Mouse (Mus musculus) intestine, postnatal 0 days (tissue): ENCODE results near the gene Urad. TPM values are rescaled to one million over a fixed set of nuclear protein-coding genes. Genes with fewer than 3 reads are reported as not detected.
A peak's percentile ranks its signal among the peaks of the same experiment; 100 is the strongest.

Source experiments
- ATAC-seq: fragments of 200-750 bp; cut with Nextera tagmentation; 2 replicates; pipeline ENCODE4 v1.8.0; 2017; ENCODE audit warnings: mild to moderate bottlenecking, moderate TSS enrichment, moderate library complexity
- H3K27ac ChIP-seq: fragments of 300-500 bp; sonication (generic); 2 replicates; pipeline ENCODE4 v1.5.1; 2014; ENCODE audit warnings: mild to moderate bottlenecking, low read depth, low read length, moderate library complexity
- H3K27me3 ChIP-seq: fragments of 300-500 bp; sonication (generic); replicated peaks from 2 replicates; pipeline ENCODE4 v1.6.1; 2014; ENCODE audit warnings: low read length, mixed read lengths; ENCODE audit not compliant: control insufficient read depth, insufficient read depth
- H3K36me3 ChIP-seq: fragments of 300-500 bp; sonication (generic); 2 replicates; pipeline ENCODE4 v1.6.1; 2014; ENCODE audit warnings: mild to moderate bottlenecking, moderate library complexity; ENCODE audit not compliant: control insufficient read depth, insufficient read depth
- H3K4me1 ChIP-seq: fragments of 300-500 bp; sonication (generic); replicated peaks from 2 replicates; pipeline ENCODE4 v1.6.1; 2014; ENCODE audit warnings: antibody characterized with exemption, low read length, mixed read lengths; ENCODE audit not compliant: control insufficient read depth, insufficient read depth
- H3K4me2 ChIP-seq: fragments of 300-500 bp; sonication (generic); replicated peaks from 2 replicates; pipeline ENCODE4 v1.6.1; 2014; ENCODE audit warnings: low read depth, mild to moderate bottlenecking, moderate library complexity
- H3K4me3 ChIP-seq: fragments of 300-500 bp; sonication (generic); 2 replicates; pipeline ENCODE4 v1.5.1; 2014; ENCODE audit warnings: low read depth, low read length
- H3K9ac ChIP-seq: fragments of 300-500 bp; sonication (generic); 2 replicates; pipeline ENCODE4 v1.6.1; 2014; ENCODE audit warnings: mild to moderate bottlenecking, low read depth, low read length
- H3K9me3 ChIP-seq: fragments of 300-500 bp; sonication (generic); 2 replicates; pipeline ENCODE4 v1.6.1; 2016; ENCODE audit warnings: mixed run types; ENCODE audit not compliant: control insufficient read depth
- CTCF ChIP-seq: sonication (generic); IDR thresholded peaks from 2 replicates; pipeline ENCODE4 v1.5.1; 2016; ENCODE audit warnings: low read depth, mild to moderate bottlenecking, control low read depth, antibody characterized with exemption, moderate library complexity
- WGBS: fragments of 180-500 bp; shearing (Covaris S2); extraction: QIAGEN DNeasy Blood & Tissue Kit; methylation state at CpG from one replicate; pipeline ENCODE4 v1.1.7; 2014; 5-methylcytosine and 5-hydroxymethylcytosine counted together
- polyA plus RNA-seq: library from polyadenylated mRNA; unstranded; fragments of >200 nt; fragmentation: Nextera tagmentation; extraction: Ambion mirVana; gene quantifications from 2 replicates; pipeline ENCODE4 v1.2.1, GENCODE M21; 2015

The Urad gene
- polyA plus RNA-seq, 1 experiment from 2014 or later, result 1.1 TPM

DNA sequence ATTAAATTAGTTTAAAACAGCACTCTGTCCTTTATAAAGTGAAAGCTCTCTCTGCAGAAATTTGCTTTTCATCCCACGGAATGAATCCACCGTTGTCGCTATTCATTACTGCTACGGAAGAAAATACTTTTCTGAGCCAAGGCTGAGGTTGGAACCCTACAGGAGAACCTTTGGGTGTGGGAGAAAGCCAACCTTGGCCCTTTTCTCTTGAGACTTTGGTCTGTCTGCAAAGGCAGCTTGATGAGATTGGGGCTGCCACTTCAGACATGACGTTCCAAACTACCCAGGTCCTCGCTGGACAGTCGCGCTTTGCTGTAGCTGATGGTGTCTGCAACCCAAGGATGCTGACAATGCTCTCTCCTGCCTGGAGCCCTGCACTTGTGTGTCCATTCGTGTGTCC is 13.8 kb downstream of the Urad start:
- H3K27ac ChIP-seq, result peak overlapping the region; percentile 90
- peak overlapping the region; percentile 94; the same call in 1 of the 2 replicates for H3K9ac ChIP-seq
- H3K4me3 ChIP-seq, result peak overlapping the region; percentile 74
- no peaks in the 10 kb centered on the region for H3K9me3 ChIP-seq
- H3K27me3 ChIP-seq, result peaks cover 21% of the 10 kb centered on the region; the same call in 1 of the 2 replicates
- H3K4me1 ChIP-seq, result no peaks in the 10 kb centered on the region
- WGBS, result 14% methylated on average over 9 of the region's 9 CpGs
- H3K36me3 ChIP-seq, result no peaks in the 10 kb centered on the region
- peak overlapping the region; percentile 69 for H3K4me2 ChIP-seq
- no peak for ATAC-seq
- TF ChIP-seq CTCF, result no peak

DNA sequence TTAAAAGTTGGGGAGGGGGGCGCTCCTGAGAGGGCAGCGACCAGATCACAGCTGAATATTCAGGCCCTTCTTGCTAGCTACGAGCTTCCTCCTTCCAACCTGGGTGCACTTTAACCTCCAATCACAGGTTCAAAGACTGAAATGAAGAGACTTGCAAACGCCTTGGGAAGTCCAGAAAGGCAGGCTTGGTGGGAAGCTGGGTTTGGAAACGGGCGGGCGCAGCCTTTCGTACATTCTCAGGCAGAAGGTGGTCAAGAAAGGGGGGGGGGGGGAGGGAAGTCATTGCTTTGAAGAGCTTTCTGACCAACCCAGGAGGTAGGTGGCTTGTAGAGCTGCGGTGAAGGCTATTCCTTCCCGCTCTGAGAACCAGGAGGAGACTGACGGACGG is 14.8 kb downstream of the Urad start:
- WGBS, result 2% methylated on average over 12 of the region's 12 CpGs
- 0 out of 2 replicates have a peak, but pooled peaks have one; percentile 12 for TF ChIP-seq CTCF
- Histone ChIP-seq H3K27me3 (peaks cover 21% of the 10 kb centered on the region; the same call in 1 of the 2 replicates), H3K4me1 (no peaks in the 10 kb centered on the region), H3K9me3 (no peaks in the 10 kb centered on the region), H3K27ac (peak overlapping the region; percentile 90), H3K4me2 (peak overlapping the region; percentile 69), H3K9ac (peak overlapping the region; percentile 94), H3K36me3 (no peaks in the 10 kb centered on the region), H3K4me3 (peak overlapping the region; percentile 74)
- no peak; the same call in 1 of the 2 replicates for ATAC-seq

DNA sequence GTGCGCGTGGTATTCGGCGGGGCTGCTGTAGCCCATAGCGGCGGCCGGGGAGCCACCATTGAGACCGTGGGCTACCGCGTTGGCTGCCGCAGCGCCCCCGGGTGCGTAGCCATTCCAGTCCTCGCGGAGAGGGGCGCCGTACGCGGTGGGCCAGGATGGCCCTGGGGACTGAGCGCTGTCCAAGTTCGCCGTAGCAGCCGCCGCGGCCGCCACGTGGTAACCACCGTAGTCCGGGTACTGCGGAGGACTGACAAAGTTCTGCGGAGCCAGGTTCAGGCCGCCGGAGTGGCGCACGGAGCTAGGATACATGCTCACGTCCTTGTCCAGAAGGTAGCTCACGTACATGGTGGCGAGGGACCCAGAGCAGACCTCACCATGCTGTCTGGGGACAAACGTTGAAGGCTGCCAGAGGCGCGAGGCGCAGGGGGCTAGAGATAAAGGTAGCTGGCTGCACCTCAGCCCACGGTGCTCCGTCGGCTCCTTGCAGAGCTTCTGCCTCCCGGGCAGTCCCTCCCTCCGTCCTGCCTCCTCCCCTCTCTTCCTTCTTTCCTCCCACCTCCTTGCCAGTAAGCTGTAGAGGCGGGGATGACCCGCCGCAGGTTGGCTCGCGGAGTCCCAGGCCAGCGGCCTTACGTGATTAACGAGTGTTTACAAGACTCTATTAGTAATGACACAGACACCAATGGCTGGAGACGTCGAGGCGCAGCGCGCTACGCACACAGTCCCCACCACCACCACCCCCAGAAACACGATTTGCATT is 15.4 kb downstream of the Urad start, which contains the start of gene Cdx2:
Gene Cdx2 (minus strand): TSS at position 633 of the 760 bp plus-strand sequence.
- Histone ChIP-seq H3K27me3 (peaks cover 19% of the 10 kb centered on the region; the same call in 1 of the 2 replicates), H3K4me2 (peak within 1 kb of the TSS; percentile 69), H3K4me1 (no peaks in the 10 kb centered on the region), H3K4me3 (peak within 1 kb of the TSS; percentile 74), H3K9ac (peak within 1 kb of the TSS; percentile 94), H3K9me3 (no peaks in the 10 kb centered on the region), H3K27ac (peak within 1 kb of the TSS; percentile 90), H3K36me3 (0 out of 2 replicates have a peak, but pooled peaks cover under 1% of the 10 kb centered on the region)
- under 1% methylated on average over 62 of the region's 63 CpGs for WGBS
- TF ChIP-seq CTCF, result no peak; the same call in 1 of the 2 replicates
- ATAC-seq, result peak; percentile 93

DNA sequence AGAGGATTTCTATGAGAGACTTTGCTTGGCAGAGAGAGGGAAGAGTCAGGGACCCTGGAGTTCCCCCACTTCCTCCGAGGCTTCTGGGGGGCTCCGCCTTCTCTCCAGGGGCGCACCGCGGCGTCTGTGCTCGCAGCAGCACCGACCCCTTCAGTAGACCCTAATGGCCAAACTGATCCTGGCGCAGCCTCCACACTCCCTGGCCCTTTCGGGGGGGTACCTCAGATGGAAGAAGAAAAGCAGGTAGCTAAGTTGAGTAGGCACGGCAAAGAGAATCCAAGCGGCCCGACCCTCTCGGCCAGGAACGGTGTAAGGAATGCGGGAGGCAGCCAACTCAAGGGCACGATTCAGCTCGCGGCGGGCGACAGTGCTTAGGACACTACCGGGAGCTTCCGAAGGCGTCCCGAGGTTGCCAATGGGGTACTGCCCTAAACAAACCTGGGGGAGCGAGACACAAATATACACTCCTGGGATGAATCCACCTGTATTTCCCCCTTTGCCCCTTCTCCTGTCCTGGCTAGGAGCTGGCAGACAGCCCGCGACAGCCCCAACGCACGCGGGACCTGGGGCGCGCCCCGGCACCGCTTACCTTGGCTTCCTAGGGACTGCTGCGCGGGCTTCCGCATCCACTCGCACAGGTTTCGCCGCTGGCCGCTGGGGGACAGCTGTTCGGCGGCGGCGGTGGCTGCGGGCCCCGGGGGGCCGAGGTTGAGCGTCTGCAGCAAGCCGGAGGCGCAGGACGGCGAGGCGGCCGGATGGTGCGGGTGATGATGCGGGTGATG is 16.2 kb downstream of the Urad start:
- Histone ChIP-seq H3K27ac (peak overlapping the region; percentile 90), H3K27me3 (peaks cover 17% of the 10 kb centered on the region; the same call in 1 of the 2 replicates), H3K4me1 (no peaks in the 10 kb centered on the region), H3K36me3 (peaks cover 7% of the 10 kb centered on the region; the same call in 1 of the 2 replicates), H3K4me2 (peak overlapping the region; percentile 69), H3K9ac (peak overlapping the region; percentile 94), H3K9me3 (no peaks in the 10 kb centered on the region), H3K4me3 (peak overlapping the region; percentile 74)
- TF ChIP-seq CTCF, result no peak
- under 1% methylated on average over 56 of the region's 58 CpGs for WGBS
- ATAC-seq, result no peak

DNA sequence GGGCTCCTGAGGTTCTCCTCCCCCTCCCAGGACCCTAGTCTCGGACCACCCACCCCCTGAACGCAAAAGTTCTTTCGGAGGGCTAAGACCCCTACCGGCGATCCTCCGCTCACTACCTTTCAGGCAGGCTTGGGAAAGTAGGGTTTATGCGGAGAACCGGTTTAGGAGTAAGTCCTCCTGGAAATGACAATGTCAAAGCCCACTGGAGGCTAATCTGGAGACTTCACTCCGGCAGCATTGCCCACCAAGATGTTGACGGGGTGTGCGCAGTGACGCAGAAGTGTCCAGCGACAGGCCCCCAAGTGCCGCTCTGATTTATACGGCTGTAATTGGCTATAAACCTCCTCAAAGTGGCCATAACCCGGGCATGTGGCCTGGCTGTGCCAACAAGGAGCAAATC is 17.1 kb downstream of the Urad start:
- TF ChIP-seq CTCF, result no peak
- 1% methylated on average over 16 of the region's 16 CpGs for WGBS
- peak overlapping the region; percentile 94 for H3K9ac ChIP-seq
- no peaks in the 10 kb centered on the region for H3K4me1 ChIP-seq
- H3K27me3 ChIP-seq, result peaks cover 18% of the 10 kb centered on the region; the same call in 1 of the 2 replicates
- peak overlapping the region; percentile 74 for H3K4me3 ChIP-seq
- peaks cover 8% of the 10 kb centered on the region; the same call in 1 of the 2 replicates for H3K36me3 ChIP-seq
- peak overlapping the region; percentile 69 for H3K4me2 ChIP-seq
- ATAC-seq, result no peak
- peak overlapping the region; percentile 90 for H3K27ac ChIP-seq
- H3K9me3 ChIP-seq, result no peaks in the 10 kb centered on the region
